In genomic region chr8:115705591-115706110, GRCm38 (mm10) we compare ENCODE assay signal across 7 mouse cellular contexts. TPM values are rescaled to one million over a fixed set of nuclear protein-coding genes. Genes with fewer than 3 reads are reported as not detected.
DNase-seq lines count a peak whose midpoint lies in the region; ATAC-seq and TF ChIP-seq lines count a peak whose summit lies in the region.

No protein-coding gene starts in this region.

- peak; percentile 7 for ATAC-seq in activated CD4-positive, CD25-positive, alpha-beta regulatory T cell, adult 4 months
- 0 out of 2 replicates have a peak, but pooled peaks have one; percentile 28 for ATAC-seq in hindbrain, postnatal 0 days
- peak; percentile 53; the same call in 1 of the 2 replicates for ATAC-seq in midbrain, postnatal 0 days (ENCODE audit: low FRiP score)

- no peaks in the 10 kb centered on the region for H3K36me3 ChIP-seq in hindbrain, postnatal 0 days (ENCODE audit: insufficient read depth, low read length)
- H3K36me3 ChIP-seq in midbrain, postnatal 0 days (ENCODE audit: insufficient read depth, low read length), result no peaks in the 10 kb centered on the region

- peaks cover 7% of the 10 kb centered on the region; the same call in 1 of the 2 replicates for H3K27me3 ChIP-seq in hindbrain, postnatal 0 days (ENCODE audit: insufficient read depth, low read length)
- no peaks in the 10 kb centered on the region for H3K27me3 ChIP-seq in midbrain, postnatal 0 days (ENCODE audit: insufficient read depth, low read length)

- H3K27ac ChIP-seq in hindbrain, postnatal 0 days, result peak overlapping the region; percentile 81
- peak overlapping the region; percentile 77 for H3K27ac ChIP-seq in midbrain, postnatal 0 days (ENCODE audit: low read depth, low read length)

- H3K4me3 ChIP-seq in hindbrain, postnatal 0 days (ENCODE audit: low read length), result peak overlapping the region; percentile 67
- H3K4me3 ChIP-seq in midbrain, postnatal 0 days (ENCODE audit: low read depth, low read length), result peak overlapping the region; percentile 68

- TF ChIP-seq CTCF in hindbrain, postnatal 0 days (IDR thresholded peaks at IDR 0.05; ENCODE audit: low read depth), result peak; percentile 73
- peak; percentile 70 for TF ChIP-seq CTCF in midbrain, postnatal 0 days (IDR thresholded peaks at IDR 0.05)

- DNase-seq in cerebellum, adult 8-10 months, result peak; percentile 59
- DNase-seq in frontal cortex, postnatal 14 days (ENCODE audit: low spot score in 2 of 2), result peak; percentile 13 to 14
- peak; percentile 71 for DNase-seq in hindbrain, postnatal 0 days (ENCODE audit: low spot score)
- peak; percentile 37 for DNase-seq in liver
- DNase-seq in midbrain, postnatal 0 days (ENCODE audit: low spot score), result peak; percentile 73
- peak; percentile 14 to 67 for DNase-seq in spleen, postnatal 4 days (ENCODE audit: low spot score in 2 of 2)

- no peaks in the 10 kb centered on the region for H3K4me1 ChIP-seq in hindbrain, postnatal 0 days (ENCODE audit: insufficient read depth, low read length)
- no peaks in the 10 kb centered on the region for H3K4me1 ChIP-seq in midbrain, postnatal 0 days (ENCODE audit: insufficient read depth, low read length)

- no peaks in the 10 kb centered on the region for H3K9me3 ChIP-seq in hindbrain, postnatal 0 days (ENCODE audit: low read length)
- H3K9me3 ChIP-seq in midbrain, postnatal 0 days (ENCODE audit: low read length), result no peaks in the 10 kb centered on the region

- WGBS in hindbrain, postnatal 0 days, result under 1% methylated on average over 34 of the region's 36 CpGs
- under 1% methylated on average over 34 of the region's 36 CpGs for WGBS in midbrain, postnatal 0 days

- H3K9ac ChIP-seq in hindbrain, postnatal 0 days (replicated peaks; ENCODE audit: low read length), result peak overlapping the region; percentile 60
- peak overlapping the region; percentile 73 for H3K9ac ChIP-seq in midbrain, postnatal 0 days (replicated peaks; ENCODE audit: low read length, poor library complexity, severe bottlenecking)

- peak overlapping the region; percentile 84 for H3K4me2 ChIP-seq in hindbrain, postnatal 0 days (ENCODE audit: low read depth, low read length)
- H3K4me2 ChIP-seq in midbrain, postnatal 0 days (ENCODE audit: low read depth, low read length, poor library complexity, severe bottlenecking), result peak overlapping the region; percentile 91

RNA-seq across cellular contexts. Expression of gene Maf, which starts 1.9 kb away (rescaled TPM):
- polyA plus RNA-seq in activated CD4-positive, CD25-positive, alpha-beta regulatory T cell, adult 4 months (2017; shearing (Covaris generic)), result 100 to 1,000 TPM in 1 of 2 experiments, 10 to 100 TPM in 1; 88.1 to 123 TPM
- total RNA-seq in hindbrain, postnatal 0 days (2014; rRNA removed), result 24.4 and 26.8 TPM in 2 replicates
- polyA plus RNA-seq in hindbrain, postnatal 0 days (2015; fragmentation: Nextera tagmentation; extraction: Ambion mirVana), result 8.1 and 8.9 TPM in 2 replicates
- total RNA-seq in midbrain, postnatal 0 days (2014; rRNA removed), result 26.6 and 36.4 TPM in 2 replicates
- polyA plus RNA-seq in midbrain, postnatal 0 days (2015; fragmentation: Nextera tagmentation; extraction: Ambion mirVana), result 7.7 and 7.9 TPM in 2 replicates

Comparison
In these comparisons a context has a peak if more than half of its experiments do, and no peak if none do; other contexts are left out.
1. Peak in every context shown above with its lines: DNase-seq, ATAC-seq, H3K4me3 ChIP-seq and H3K27ac ChIP-seq.
2. DNase-seq: peak in every context shown above with its lines; median percentile 73 in midbrain, postnatal 0 days; 71 in hindbrain, postnatal 0 days; 59 in cerebellum, adult 8-10 months; 40 in spleen, postnatal 4 days; 37 in liver; 14 in frontal cortex, postnatal 14 days.